Mouse (Mus musculus): ENCODE data around the gene Slc30a5. TPM values are rescaled to one million over a fixed set of nuclear protein-coding genes. Genes with fewer than 3 reads are reported as not detected.
A peak's percentile ranks its signal among the peaks of the same experiment; 100 is the strongest.

The Slc30a5 gene
- polyA plus RNA-seq, 1 experiment from 2014 or later = 36.3 TPM

GRCm38 (mm10) chr13:100755329-100755728 lies 77.9 kb downstream of the Slc30a5 start:
- Histone ChIP-seq H3K9me3 (replicated peaks; ENCODE audit: control insufficient read depth, low read length) (peaks cover 3% of the 10 kb centered on the region; the same call in 1 of the 2 replicates), H3K27ac (ENCODE audit: low read length) (no peak overlapping the region), H3K27me3 (ENCODE audit: control insufficient read depth, insufficient read depth, low read length) (no peaks in the 10 kb centered on the region), H3K36me3 (ENCODE audit: control insufficient read depth, insufficient read depth) (peaks cover 5% of the 10 kb centered on the region; the same call in 1 of the 2 replicates), H3K9ac (ENCODE audit: low read length) (no peak overlapping the region), H3K4me1 (ENCODE audit: control insufficient read depth, insufficient read depth, low read length) (0 out of 2 replicates have a peak, but pooled peaks cover 2% of the 10 kb centered on the region), H3K4me3 (ENCODE audit: low read length) (no peak overlapping the region), H3K4me2 (ENCODE audit: low read depth, low read length) (no peak overlapping the region)
- 0 out of 2 replicates have a peak, but pooled peaks have one; percentile 37 for ATAC-seq (replicated peaks; ENCODE audit: extremely low read depth, insufficient read depth, low FRiP score)
- WGBS = 43% methylated on average over 2 of the region's 2 CpGs

- Histone ChIP-seq H3K27me3 (ENCODE audit: control insufficient read depth, insufficient read depth, low read length) (no peaks in the 10 kb centered on the region), H3K4me1 (ENCODE audit: control insufficient read depth, insufficient read depth, low read length) (0 out of 2 replicates have a peak, but pooled peaks cover 2% of the 10 kb centered on the region), H3K4me2 (ENCODE audit: low read depth, low read length) (no peak overlapping the region), H3K36me3 (ENCODE audit: control insufficient read depth, insufficient read depth) (no peaks in the 10 kb centered on the region), H3K9ac (ENCODE audit: low read length) (no peak overlapping the region), H3K4me3 (ENCODE audit: low read length) (no peak overlapping the region), H3K9me3 (replicated peaks; ENCODE audit: control insufficient read depth, low read length) (peaks cover 3% of the 10 kb centered on the region; the same call in 1 of the 2 replicates), H3K27ac (ENCODE audit: low read length) (no peak overlapping the region)
- ATAC-seq (replicated peaks; ENCODE audit: extremely low read depth, insufficient read depth, low FRiP score) = no peak
- WGBS = 59% methylated on average over 4 of the region's 4 CpGs
Observed at GRCm38 (mm10) chr13:100754186-100754585, 79.0 kb downstream of the Slc30a5 start.

- Histone ChIP-seq H3K9ac (ENCODE audit: low read length) (no peak overlapping the region), H3K9me3 (replicated peaks; ENCODE audit: control insufficient read depth, low read length) (peaks cover 3% of the 10 kb centered on the region; the same call in 1 of the 2 replicates), H3K36me3 (ENCODE audit: control insufficient read depth, insufficient read depth) (no peaks in the 10 kb centered on the region), H3K4me3 (ENCODE audit: low read length) (no peak overlapping the region), H3K27ac (ENCODE audit: low read length) (no peak overlapping the region), H3K27me3 (ENCODE audit: control insufficient read depth, insufficient read depth, low read length) (no peaks in the 10 kb centered on the region), H3K4me2 (ENCODE audit: low read depth, low read length) (no peak overlapping the region), H3K4me1 (ENCODE audit: control insufficient read depth, insufficient read depth, low read length) (0 out of 2 replicates have a peak, but pooled peaks cover 2% of the 10 kb centered on the region)
- 63% methylated on average over 6 of the region's 6 CpGs for WGBS
- ATAC-seq (replicated peaks; ENCODE audit: extremely low read depth, insufficient read depth, low FRiP score) = no peak
Observed at GRCm38 (mm10) chr13:100753011-100753410, 80.2 kb downstream of the Slc30a5 start.

Other genes with a start within 250 kb of the Slc30a5 start
- 1.7 and 2.5 TPM in 2 replicates for gene Marveld2, start 216.5 kb downstream of the Slc30a5 start, polyA plus RNA-seq (2015; fragmentation: Nextera tagmentation; extraction: Ambion mirVana)
- gene Ak6, start 182.4 kb downstream of the Slc30a5 start, polyA plus RNA-seq (2015; fragmentation: Nextera tagmentation; extraction: Ambion mirVana) = 228 and 262 TPM in 2 replicates
- gene Rad17, start 182.4 kb downstream of the Slc30a5 start, polyA plus RNA-seq (2015; fragmentation: Nextera tagmentation; extraction: Ambion mirVana) = 20.6 and 23.2 TPM in 2 replicates
- 11.7 and 13.0 TPM in 2 replicates for gene Taf9, start 181.8 kb downstream of the Slc30a5 start, polyA plus RNA-seq (2015; fragmentation: Nextera tagmentation; extraction: Ambion mirVana)
- gene Ccdc125, start 163.7 kb downstream of the Slc30a5 start, polyA plus RNA-seq (2015; fragmentation: Nextera tagmentation; extraction: Ambion mirVana) = 3.5 and 4.1 TPM in 2 replicates
- gene Cdk7, start 102.5 kb downstream of the Slc30a5 start, polyA plus RNA-seq (2015; fragmentation: Nextera tagmentation; extraction: Ambion mirVana) = 64.4 and 67.7 TPM in 2 replicates
- gene Mrps36, start 88.8 kb downstream of the Slc30a5 start, polyA plus RNA-seq (2015; fragmentation: Nextera tagmentation; extraction: Ambion mirVana) = 246 and 254 TPM in 2 replicates
- gene Cenph, start 57.5 kb downstream of the Slc30a5 start, polyA plus RNA-seq (2015; fragmentation: Nextera tagmentation; extraction: Ambion mirVana) = 14.6 and 16.7 TPM in 2 replicates
- gene Ccnb1, start 46.9 kb downstream of the Slc30a5 start, polyA plus RNA-seq (2015; fragmentation: Nextera tagmentation; extraction: Ambion mirVana) = 187 and 205 TPM in 2 replicates

Measured in heart, embryonic 16.5 days (tissue).